Mouse (Mus musculus) CH12.LX (cell line): ENCODE measurements around the gene Tmem74b. TPM values are rescaled to one million over a fixed set of nuclear protein-coding genes. Genes with fewer than 3 reads are reported as not detected.

Experiments used
- DNase-seq: peaks from one replicate; pipeline ENCODE4 v3.0.0-alpha.2; 2013; ENCODE audit errors: extremely low read depth
- H3K27ac ChIP-seq: 2 replicates; pipeline ENCODE4 v1.5.1; 2012; ENCODE audit warnings: low read depth, mild to moderate bottlenecking, control low read depth, moderate library complexity; ENCODE audit not compliant: insufficient read depth
- H3K27me3 ChIP-seq: replicated peaks from 2 replicates; pipeline ENCODE3; 2012; ENCODE audit warnings: inconsistent platforms
- H3K36me3 ChIP-seq, 2 experiments: replicated peaks in 1 of 2; 2 replicates each; pipeline versions ENCODE3 to v1.6.1; 2012; ENCODE audit warnings: inconsistent platforms in 1 of 2, low read length in 1 of 2, mild to moderate bottlenecking in 1 of 2, mixed read lengths in 1 of 2, moderate library complexity in 1 of 2; ENCODE audit not compliant: control insufficient read depth in 1 of 2, insufficient read depth in 1 of 2
- H3K4me1 ChIP-seq, 2 experiments: 2 replicates each; pipeline ENCODE4 v1.6.1; 2012; ENCODE audit warnings: inconsistent platforms in 1 of 2, moderate library complexity in 1 of 2; ENCODE audit not compliant: insufficient read depth in 2 of 2, control insufficient read depth in 1 of 2
- H3K4me2 ChIP-seq: 2 replicates; pipeline ENCODE4 v1.6.1; 2012; ENCODE audit warnings: low read depth, mild to moderate bottlenecking, control low read depth; ENCODE audit not compliant: poor library complexity, insufficient read depth, severe bottlenecking
- H3K4me3 ChIP-seq, 3 experiments: fragments of 150-350 bp in 1 of 3; sonication (generic) in 1 of 3; replicated peaks in 1 of 3; 2 replicates each; pipeline versions ENCODE3 to v1.5.1; 2011 to 2012; ENCODE audit warnings: low read depth in 2 of 3, low read length in 2 of 3, mild to moderate bottlenecking in 2 of 3, moderate library complexity in 2 of 3, control low read depth in 1 of 3, improper control_type of control experiment in 1 of 3, inconsistent platforms in 1 of 3, mixed read lengths in 1 of 3; ENCODE audit not compliant: poor library complexity in 1 of 3
- H3K79me2 ChIP-seq: replicated peaks from 2 replicates; pipeline ENCODE4 v1.6.1; 2012; ENCODE audit warnings: mild to moderate bottlenecking, moderate library complexity; ENCODE audit not compliant: control insufficient read depth, poor library complexity, insufficient read depth, severe bottlenecking; ENCODE audit errors: extremely low read depth
- H3K9ac ChIP-seq: 2 replicates; pipeline ENCODE4 v1.6.1; 2012; ENCODE audit warnings: low read depth, mild to moderate bottlenecking, control low read depth, moderate library complexity; ENCODE audit not compliant: insufficient read depth
- H3K9me3 ChIP-seq: replicated peaks from 2 replicates; pipeline ENCODE3; 2012; ENCODE audit warnings: low read length, inconsistent platforms, mixed read lengths
- BHLHE40 ChIP-seq: IDR thresholded peaks from 2 replicates; pipeline ENCODE4 v1.6.1; 2011; ENCODE audit warnings: mild to moderate bottlenecking, low read depth, low read length, improper control_type of control experiment
- CHD1 ChIP-seq: IDR thresholded peaks from 2 replicates; pipeline ENCODE4 v1.6.1; 2012; ENCODE audit warnings: low read depth, low read length, improper control_type of control experiment, inconsistent platforms
- CHD2 ChIP-seq: IDR thresholded peaks from 2 replicates; pipeline ENCODE4 v1.6.1; 2011; ENCODE audit warnings: low read length, improper control_type of control experiment
- E2F4 ChIP-seq: IDR thresholded peaks from 2 replicates; pipeline ENCODE4 v1.6.1; 2011; ENCODE audit warnings: low read depth, low read length, improper control_type of control experiment; ENCODE audit not compliant: insufficient replicate concordance
- ELF1 ChIP-seq: IDR thresholded peaks from 2 replicates; pipeline ENCODE4 v1.6.1; 2014; ENCODE audit warnings: low read depth, mild to moderate bottlenecking, inconsistent platforms, low read length, improper control_type of control experiment
- EP300 ChIP-seq: IDR thresholded peaks from 2 replicates; pipeline ENCODE4 v1.6.1; 2011; ENCODE audit warnings: low read length, improper control_type of control experiment
- ETS1 ChIP-seq: conservative IDR thresholded peaks from 2 replicates; pipeline ENCODE4 v1.6.1; 2012; ENCODE audit warnings: low read depth, mild to moderate bottlenecking, inconsistent platforms, low read length, improper control_type of control experiment, moderate library complexity
- HCFC1 ChIP-seq: IDR thresholded peaks from 2 replicates; pipeline ENCODE4 v1.6.1; 2012; ENCODE audit warnings: low read depth, mild to moderate bottlenecking, inconsistent platforms, low read length, improper control_type of control experiment
- IRF4 ChIP-seq: IDR thresholded peaks from 2 replicates; pipeline ENCODE4 v1.6.1; 2014; ENCODE audit warnings: low read depth, mild to moderate bottlenecking, inconsistent platforms, low read length, improper control_type of control experiment
- JUND ChIP-seq: conservative IDR thresholded peaks from 2 replicates; pipeline ENCODE4 v1.6.1; 2011; ENCODE audit warnings: low read depth, low read length, improper control_type of control experiment
- MAFK ChIP-seq: IDR thresholded peaks from 2 replicates; pipeline ENCODE4 v1.6.1; 2011; ENCODE audit warnings: low read length, improper control_type of control experiment; ENCODE audit not compliant: insufficient replicate concordance
- MAX ChIP-seq: IDR thresholded peaks from 2 replicates; pipeline ENCODE4 v1.6.1; 2011; ENCODE audit warnings: low read length, improper control_type of control experiment
- MAZ ChIP-seq: IDR thresholded peaks from 2 replicates; pipeline ENCODE4 v1.6.1; 2012; ENCODE audit warnings: low read depth, mild to moderate bottlenecking, inconsistent platforms, low read length, improper control_type of control experiment, moderate library complexity
- MEF2A ChIP-seq: IDR thresholded peaks from 2 replicates; pipeline ENCODE4 v1.6.1; 2014; ENCODE audit warnings: low read depth, mild to moderate bottlenecking, inconsistent platforms, low read length, improper control_type of control experiment, borderline replicate concordance
- MYC ChIP-seq: IDR thresholded peaks from 2 replicates; pipeline ENCODE4 v1.6.1; 2011; ENCODE audit warnings: low read depth, mild to moderate bottlenecking, improper control_type of control experiment, low read length
- POLR2AphosphoS2 ChIP-seq: IDR thresholded peaks from 2 replicates; pipeline ENCODE4 v1.6.1; 2011; ENCODE audit warnings: low read depth, low read length, improper control_type of control experiment
- RAD21 ChIP-seq: IDR thresholded peaks from 2 replicates; pipeline ENCODE4 v1.6.1; 2011; ENCODE audit warnings: low read depth, mild to moderate bottlenecking, low read length, improper control_type of control experiment, moderate library complexity
- SIN3A ChIP-seq: IDR thresholded peaks from 2 replicates; pipeline ENCODE4 v1.6.1; 2012; ENCODE audit warnings: low read length, improper control_type of control experiment, inconsistent platforms
- SMC3 ChIP-seq: IDR thresholded peaks from 2 replicates; pipeline ENCODE4 v1.6.1; 2011; ENCODE audit warnings: low read depth, low read length, improper control_type of control experiment
- TBP ChIP-seq: conservative IDR thresholded peaks from 2 replicates; pipeline ENCODE4 v1.6.1; 2011; ENCODE audit warnings: low read depth, low read length, improper control_type of control experiment
- ZMIZ1 ChIP-seq: IDR thresholded peaks from 2 replicates; pipeline ENCODE4 v1.6.1; 2012; ENCODE audit warnings: low read depth, mild to moderate bottlenecking, inconsistent platforms, low read length, improper control_type of control experiment
- dilution Hi-C: fragments of 300-500 bp; cut with MboI; formaldehyde crosslinking; loops from 2 replicates; pipeline ENCODE4 v1.14.3; 2020; ENCODE audit warnings: low sequenced_read_pairs; ENCODE audit not compliant: extremely low pct_unique_long_range_greater_than_20kb, extremely low pct_ligation_motif_present
- in situ Hi-C: fragments of 300-500 bp; cut with MboI; formaldehyde crosslinking; loops from 3 replicates; pipeline ENCODE4 v1.14.3; 2019; ENCODE audit warnings: low sequenced_read_pairs, low pct_ligation_motif_present, low pct_unique_long_range_greater_than_20kb, mixed read lengths
- polyA plus RNA-seq: library from polyadenylated mRNA; unstranded; fragments of >175 nt; gene quantifications from 2 replicates; pipeline ENCODE4 v1.2.1, GENCODE M21; 2012; ENCODE audit warnings: low read depth; ENCODE audit not compliant: insufficient read length
- total RNA-seq, 2 experiments: library from RNA; depleted of rRNA; stranded (reverse); fragments of 300-350 nt in 1 of 2; fragments of >200 nt in 1 of 2; gene quantifications; 2 replicates each; pipeline ENCODE4 v1.2.3; 2012 to 2014

The Tmem74b gene
- total and polyA plus RNA-seq, 3 experiments: 0.21 TPM; not detected in 2

DNA sequence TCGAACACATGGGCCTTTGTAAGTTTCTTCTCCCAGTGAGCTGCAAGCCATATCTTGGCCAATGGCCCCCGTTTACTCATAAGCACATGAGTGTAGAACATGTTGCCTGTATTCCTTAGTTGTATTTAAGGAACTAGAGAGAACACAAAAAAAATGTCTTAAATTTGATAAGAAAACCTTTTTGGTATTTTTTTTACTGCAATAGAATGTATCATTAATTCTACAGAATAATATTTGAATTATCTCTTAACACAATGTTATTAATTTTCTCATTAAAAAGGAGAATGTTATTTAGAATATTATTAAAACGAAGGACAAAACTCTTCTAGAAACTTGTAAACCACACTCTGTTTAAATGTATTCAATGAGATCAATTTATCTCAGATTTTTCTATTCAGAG, 33.4 kb upstream of the Tmem74b start, which contains the start of gene Rad21l:
Rad21l (minus strand) TSS at position 101 of the 400 bp plus-strand sequence.
- Histone ChIP-seq H3K4me3 (no peak within 1 kb of the TSS), H3K36me3 (no peaks in the 10 kb centered on the region), H3K4me2 (no peak within 1 kb of the TSS), H3K9me3 (peaks cover 4% of the 10 kb centered on the region), H3K27ac (no peak within 1 kb of the TSS), H3K27me3 (peaks cover 55% of the 10 kb centered on the region), H3K4me1 (no peaks in the 10 kb centered on the region), H3K79me2 (no peaks in the 10 kb centered on the region), H3K9ac (no peak within 1 kb of the TSS)
- no peak for DNase-seq
- in situ Hi-C loops (no loop called here), dilution Hi-C loops (no loop called here)
- TF ChIP-seq MAZ: no peak
- TF ChIP-seq CHD1: no peak
- TF ChIP-seq POLR2AphosphoS2: no peak
- no peak for TF ChIP-seq ZMIZ1
- TF ChIP-seq MEF2A: no peak
- no peak for TF ChIP-seq MYC
- no peak for TF ChIP-seq CHD2
- TF ChIP-seq MAX: no peak
- no peak for TF ChIP-seq TBP
- no peak for TF ChIP-seq EP300
- TF ChIP-seq ETS1: no peak
- no peak for TF ChIP-seq E2F4
- TF ChIP-seq SMC3: no peak
- TF ChIP-seq JUND: no peak
- no peak for TF ChIP-seq IRF4
- TF ChIP-seq SIN3A: no peak
- no peak for TF ChIP-seq MAFK
- TF ChIP-seq HCFC1: no peak

- Histone ChIP-seq H3K4me3 (no peak overlapping the region), H3K36me3 (no peaks in the 10 kb centered on the region), H3K9ac (no peak overlapping the region), H3K27me3 (peaks cover 58% of the 10 kb centered on the region), H3K9me3 (peaks cover 4% of the 10 kb centered on the region), H3K79me2 (no peaks in the 10 kb centered on the region), H3K4me1 (no peaks in the 10 kb centered on the region), H3K4me2 (no peak overlapping the region), H3K27ac (no peak overlapping the region)
- no peak for DNase-seq
- TF ChIP-seq IRF4 (no peak), ZMIZ1 (no peak), CHD1 (no peak), BHLHE40 (no peak), RAD21 (no peak), ELF1 (no peak)
- dilution Hi-C loops (no loop called here), in situ Hi-C loops (no loop called here)
These were observed 31.5 kb upstream of the Tmem74b start for GRCm38 (mm10) chr2:151670026-151670967.
